Mouse (Mus musculus) hindbrain, postnatal 0 days (tissue): ENCODE measurements at regions not wholly inside any gene's neighbourhood (a gene's known extent, or its start where the extent isn't known, plus 50 kb on each side); places are given as distances from the start of the nearest gene placed in this dataset.
A peak's percentile ranks its signal among the peaks of the same experiment; 100 is the strongest.

Experiments
- ATAC-seq: fragments of 200-750 bp; cut with Nextera tagmentation; 2 replicates; pipeline ENCODE4 v1.8.0; 2017; ENCODE audit warnings: mild to moderate bottlenecking, moderate TSS enrichment, moderate library complexity
- DNase-seq: peaks from one replicate; pipeline ENCODE4 v3.0.0-alpha.2; 2015; ENCODE audit warnings: low spot score
- H3K27ac ChIP-seq: fragments of 300-500 bp; sonication (generic); 2 replicates; pipeline ENCODE4 v1.5.1; 2014; ENCODE audit warnings: mild to moderate bottlenecking
- H3K27me3 ChIP-seq: fragments of 300-500 bp; sonication (generic); 2 replicates; pipeline ENCODE4 v1.6.1; 2014; ENCODE audit warnings: low read length, mixed read lengths; ENCODE audit not compliant: insufficient read depth
- H3K36me3 ChIP-seq: fragments of 300-500 bp; sonication (generic); 2 replicates; pipeline ENCODE4 v1.6.1; 2014; ENCODE audit warnings: low read length, mixed read lengths; ENCODE audit not compliant: insufficient read depth
- H3K4me1 ChIP-seq: fragments of 300-500 bp; sonication (generic); 2 replicates; pipeline ENCODE4 v1.6.1; 2014; ENCODE audit warnings: antibody characterized with exemption, low read length, mixed read lengths; ENCODE audit not compliant: insufficient read depth
- H3K4me2 ChIP-seq: fragments of 300-500 bp; sonication (generic); 2 replicates; pipeline ENCODE4 v1.6.1; 2014; ENCODE audit warnings: low read depth, mild to moderate bottlenecking, low read length, moderate library complexity, mixed read lengths
- H3K4me3 ChIP-seq: fragments of 300-500 bp; sonication (generic); 2 replicates; pipeline ENCODE4 v1.5.1; 2014; ENCODE audit warnings: low read length
- H3K9ac ChIP-seq: fragments of 300-500 bp; sonication (generic); replicated peaks from 2 replicates; pipeline ENCODE4 v1.6.1; 2014; ENCODE audit warnings: mild to moderate bottlenecking, low read length, moderate library complexity, mixed read lengths
- H3K9me3 ChIP-seq: fragments of 300-500 bp; sonication (generic); 2 replicates; pipeline ENCODE4 v1.6.1; 2016; ENCODE audit warnings: low read length, mixed read lengths
- CTCF ChIP-seq: IDR thresholded peaks from 2 replicates; pipeline ENCODE4 v1.5.1; 2016; ENCODE audit warnings: antibody characterized with exemption, control low read depth, low read depth
- WGBS: fragments of 180-500 bp; shearing (Covaris S2); extraction: QIAGEN DNeasy Blood & Tissue Kit; methylation state at CpG from one replicate; pipeline ENCODE4 v1.1.7; 2014; 5-methylcytosine and 5-hydroxymethylcytosine counted together

DNA sequence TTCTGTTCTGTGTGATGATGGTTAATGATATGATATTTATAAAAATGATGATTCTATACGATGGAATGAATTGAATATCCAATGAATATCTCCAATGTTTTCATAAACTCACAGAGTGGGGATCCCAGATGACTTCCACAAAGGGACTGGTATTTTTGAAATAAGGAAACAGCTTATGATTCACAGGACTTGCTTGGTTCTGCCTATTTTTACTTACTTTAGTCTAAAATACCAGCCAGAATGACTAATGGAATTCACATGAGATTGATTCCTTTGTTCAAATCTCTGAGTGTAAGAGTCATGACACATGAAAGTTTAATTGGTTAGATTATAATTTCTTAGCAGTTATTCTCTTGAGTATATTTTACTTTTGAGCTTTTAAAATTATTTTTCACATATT lies 490.9 kb downstream of the Nova1 start:
- H3K4me1 ChIP-seq: no peaks in the 10 kb centered on the region
- no peaks in the 10 kb centered on the region for H3K36me3 ChIP-seq
- H3K9me3 ChIP-seq: no peaks in the 10 kb centered on the region
- no peak for DNase-seq
- no peaks in the 10 kb centered on the region for H3K27me3 ChIP-seq
- no peak for TF ChIP-seq CTCF
- H3K27ac ChIP-seq: no peak overlapping the region
- no peak overlapping the region for H3K4me2 ChIP-seq
- WGBS: 82% methylated on average over 1 of the region's 1 CpGs
- H3K9ac ChIP-seq: no peak overlapping the region
- no peak for ATAC-seq
- H3K4me3 ChIP-seq: no peak overlapping the region

DNA sequence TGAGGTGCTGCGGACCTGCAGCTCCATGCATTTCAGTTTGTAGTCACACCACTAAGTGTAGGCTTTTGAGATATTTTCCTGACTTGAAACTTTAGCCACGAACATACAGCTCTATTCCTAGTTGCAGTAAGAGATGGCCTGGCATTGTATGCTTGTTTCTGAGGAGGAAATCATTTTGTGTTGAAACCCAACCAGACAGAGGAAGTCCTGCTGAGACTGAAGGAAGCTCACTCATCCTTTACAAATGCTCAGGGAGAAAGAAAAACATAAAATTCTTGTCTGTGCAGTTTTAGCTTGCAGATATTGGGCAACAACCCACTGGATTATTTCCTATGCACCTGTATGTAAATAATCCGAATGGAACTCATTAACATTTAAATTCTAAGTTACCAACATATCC lies 495.5 kb downstream of the Nova1 start:
- no peak for ATAC-seq
- no peaks in the 10 kb centered on the region for H3K9me3 ChIP-seq
- no peak overlapping the region for H3K9ac ChIP-seq
- no peaks in the 10 kb centered on the region for H3K27me3 ChIP-seq
- WGBS: 65% methylated on average over 3 of the region's 3 CpGs
- H3K27ac ChIP-seq: no peak overlapping the region
- TF ChIP-seq CTCF: no peak
- no peak for DNase-seq
- H3K4me3 ChIP-seq: no peak overlapping the region
- no peak overlapping the region for H3K4me2 ChIP-seq
- no peaks in the 10 kb centered on the region for H3K36me3 ChIP-seq
- H3K4me1 ChIP-seq: no peaks in the 10 kb centered on the region

DNA sequence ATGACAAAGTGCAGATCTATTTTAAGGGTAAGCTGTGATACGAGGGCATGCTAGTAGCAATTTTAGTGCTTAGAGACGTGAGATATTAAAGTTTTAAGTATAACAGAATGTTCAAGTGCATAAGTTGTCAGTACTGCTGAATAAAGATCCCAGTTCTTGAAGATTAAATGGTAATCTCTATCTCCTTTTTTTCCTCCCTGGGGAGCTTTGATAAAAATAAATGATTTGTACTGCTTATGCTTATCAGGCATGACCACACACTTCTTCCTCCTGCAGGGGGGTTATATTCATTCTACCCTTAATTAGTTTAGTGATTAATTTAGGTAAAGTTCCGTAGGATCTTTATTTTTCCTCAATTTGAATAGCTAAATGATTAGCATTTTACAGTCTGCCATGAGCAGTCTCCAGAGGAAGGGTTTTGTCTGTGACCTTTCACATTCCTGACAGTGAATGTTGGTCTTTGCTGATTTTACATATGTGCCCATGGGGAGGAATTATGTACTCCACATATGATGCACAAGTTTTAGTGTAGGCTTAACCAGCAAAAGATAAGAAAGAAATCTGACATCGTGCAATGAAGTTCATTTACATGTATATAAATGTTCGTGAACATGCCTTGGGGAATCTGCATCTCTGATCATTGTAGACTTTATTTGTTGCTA lies 515.5 kb downstream of the Nova1 start:
- no peaks in the 10 kb centered on the region for H3K9me3 ChIP-seq
- DNase-seq (no peak), ATAC-seq (no peak)
- no peak overlapping the region for H3K4me3 ChIP-seq
- WGBS: 68% methylated on average over 5 of the region's 5 CpGs
- H3K4me2 ChIP-seq: no peak overlapping the region
- H3K36me3 ChIP-seq: no peaks in the 10 kb centered on the region
- no peaks in the 10 kb centered on the region for H3K4me1 ChIP-seq
- H3K27me3 ChIP-seq: no peaks in the 10 kb centered on the region
- no peak overlapping the region for H3K27ac ChIP-seq
- no peak overlapping the region for H3K9ac ChIP-seq
- TF ChIP-seq CTCF: no peak

DNA sequence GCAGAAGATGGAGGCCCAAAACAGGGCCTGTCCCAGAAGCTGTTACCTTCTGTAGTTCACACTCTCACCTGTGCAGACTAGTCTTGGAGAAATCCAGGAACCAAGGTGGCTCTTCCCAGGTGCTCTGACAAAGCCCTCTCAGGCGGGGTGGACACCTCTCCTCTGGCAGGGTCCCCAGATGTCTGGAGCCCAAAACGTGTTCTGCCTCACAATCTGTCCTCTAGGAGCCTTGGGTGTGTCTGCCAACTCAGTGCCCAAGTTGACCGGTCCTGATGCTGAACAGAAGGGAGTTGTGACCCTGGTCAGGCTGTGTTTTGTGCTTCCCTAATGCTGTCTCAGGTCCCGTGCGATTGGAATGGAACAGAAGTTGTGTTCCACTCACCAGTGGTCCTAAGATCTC lies 519.8 kb downstream of the Nova1 start:
- TF ChIP-seq CTCF: no peak
- no peak for DNase-seq
- Histone ChIP-seq H3K27me3 (no peaks in the 10 kb centered on the region), H3K4me1 (no peaks in the 10 kb centered on the region), H3K4me2 (no peak overlapping the region), H3K27ac (no peak overlapping the region), H3K9me3 (no peaks in the 10 kb centered on the region), H3K36me3 (no peaks in the 10 kb centered on the region), H3K9ac (no peak overlapping the region), H3K4me3 (no peak overlapping the region)
- no peak for ATAC-seq
- 90% methylated on average over 5 of the region's 5 CpGs for WGBS

DNA sequence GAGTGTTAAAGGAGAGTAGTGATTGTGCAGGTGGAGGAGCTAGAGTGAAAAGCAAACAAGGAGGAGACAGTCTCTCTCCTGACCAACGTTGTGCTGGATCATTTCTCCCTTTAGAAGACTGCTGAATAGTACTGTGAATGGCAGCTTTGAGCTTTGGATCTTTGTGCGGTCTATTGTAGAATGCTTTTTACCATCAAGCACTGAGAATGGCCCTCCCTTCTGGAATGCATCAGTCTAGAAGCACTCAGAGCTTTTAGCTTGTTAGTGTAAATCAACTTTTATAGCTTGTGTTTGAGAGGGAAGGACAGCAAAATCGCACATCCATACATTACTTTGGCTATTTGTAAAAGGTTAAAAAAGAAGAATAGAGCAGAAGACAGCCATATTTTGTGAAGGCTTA lies 534.2 kb downstream of the Nova1 start:
- no peak overlapping the region for H3K4me3 ChIP-seq
- no peak for DNase-seq
- H3K27ac ChIP-seq: no peak overlapping the region
- H3K4me2 ChIP-seq: no peak overlapping the region
- no peaks in the 10 kb centered on the region for H3K9me3 ChIP-seq
- TF ChIP-seq CTCF: no peak
- 49% methylated on average over 3 of the region's 3 CpGs for WGBS
- H3K36me3 ChIP-seq: no peaks in the 10 kb centered on the region
- H3K27me3 ChIP-seq: no peaks in the 10 kb centered on the region
- no peak overlapping the region for H3K9ac ChIP-seq
- no peak for ATAC-seq
- H3K4me1 ChIP-seq: no peaks in the 10 kb centered on the region

DNA sequence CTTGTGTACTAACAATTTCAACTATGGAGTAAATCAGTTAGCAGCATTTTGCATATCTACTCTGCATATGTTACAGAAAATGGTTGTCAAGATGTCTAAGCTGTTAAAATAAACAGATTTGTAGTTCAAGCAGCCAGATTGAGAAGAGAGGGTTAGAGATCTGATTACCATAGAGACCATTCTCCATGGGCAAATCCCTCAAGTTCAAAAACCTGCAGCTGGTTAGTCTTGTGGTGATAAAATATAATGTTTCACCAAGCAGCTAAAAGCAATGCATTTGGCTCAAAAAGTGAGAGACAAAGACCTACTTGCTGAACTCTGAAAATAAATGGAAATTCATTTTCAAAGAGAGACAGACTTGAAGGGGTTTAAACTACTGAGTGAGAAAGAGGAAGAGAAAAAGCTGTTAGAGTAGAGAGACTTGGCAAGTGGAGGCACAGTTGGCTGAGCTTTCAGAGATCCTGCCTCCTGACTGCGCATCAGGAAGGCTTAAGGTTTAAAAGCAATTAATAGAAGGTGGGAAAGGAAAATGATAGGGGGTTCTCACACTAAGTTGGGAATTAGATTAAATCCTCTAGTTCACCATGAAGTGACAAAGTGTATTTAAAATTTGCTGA lies 570.2 kb downstream of the Nova1 start:
- H3K4me2 ChIP-seq: no peak overlapping the region
- no peaks in the 10 kb centered on the region for H3K9me3 ChIP-seq
- H3K27ac ChIP-seq: no peak overlapping the region
- no peaks in the 10 kb centered on the region for H3K27me3 ChIP-seq
- H3K4me3 ChIP-seq: no peak overlapping the region
- TF ChIP-seq CTCF: no peak
- 55% methylated on average over 1 of the region's 1 CpGs for WGBS
- H3K9ac ChIP-seq: no peak overlapping the region
- ATAC-seq (no peak), DNase-seq (peak; percentile 36)
- H3K36me3 ChIP-seq: no peaks in the 10 kb centered on the region
- H3K4me1 ChIP-seq: no peaks in the 10 kb centered on the region

DNA sequence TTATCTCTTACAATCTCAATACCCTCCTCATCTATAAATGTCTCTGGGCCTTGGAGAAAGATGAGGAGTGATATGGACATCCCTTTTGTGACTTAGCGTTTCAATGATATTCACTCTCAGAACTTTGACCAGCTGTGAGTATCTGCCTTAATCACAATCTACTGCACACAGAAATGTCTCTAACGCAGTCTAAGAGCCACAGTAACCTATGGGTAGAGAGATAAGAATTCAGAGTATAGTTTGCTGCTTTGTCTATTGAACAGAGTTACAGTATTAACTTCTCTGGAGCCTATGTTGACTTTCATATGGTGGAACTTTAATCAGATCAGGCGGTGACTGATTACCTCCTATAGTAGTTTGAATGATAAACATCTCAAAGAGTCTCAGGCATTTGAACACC lies 573.8 kb downstream of the Nova1 start:
- Histone ChIP-seq H3K4me2 (no peak overlapping the region), H3K27ac (no peak overlapping the region), H3K27me3 (no peaks in the 10 kb centered on the region), H3K4me1 (no peaks in the 10 kb centered on the region), H3K9ac (no peak overlapping the region), H3K9me3 (no peaks in the 10 kb centered on the region), H3K36me3 (no peaks in the 10 kb centered on the region), H3K4me3 (no peak overlapping the region)
- TF ChIP-seq CTCF: no peak
- ATAC-seq: no peak
- WGBS: 93% methylated on average over 3 of the region's 3 CpGs
- DNase-seq: no peak
